Mouse (Mus musculus): ENCODE measurements around the gene Unc5c.

Unc5c gene

DNA sequence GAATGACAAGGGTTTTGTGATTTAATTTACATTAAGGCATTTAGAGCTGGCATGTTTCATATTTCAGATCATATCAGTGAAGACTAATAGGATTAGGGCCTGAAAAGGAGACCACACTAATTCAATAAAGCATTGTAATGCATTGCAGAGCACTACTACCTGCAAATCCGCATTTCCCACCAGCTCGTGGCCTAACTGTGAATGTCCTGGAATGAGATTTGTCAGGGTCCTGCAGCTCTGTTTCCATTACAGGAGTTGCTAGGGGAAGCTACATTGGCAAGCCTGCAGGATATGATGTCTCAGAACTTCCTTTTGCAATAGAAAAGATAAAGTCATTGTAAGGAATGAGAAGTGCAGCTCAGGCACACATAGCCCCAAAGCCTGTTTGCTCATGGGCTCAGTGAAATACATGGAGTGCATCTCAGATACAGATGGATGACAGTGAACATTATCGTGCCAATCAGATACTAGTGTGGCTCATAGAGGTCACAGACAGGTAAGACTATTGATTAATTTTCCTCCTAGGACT lies 236.4 kb downstream of the Unc5c start:
- DNase-seq (ENCODE audit: low read depth, low spot score) = no peak

DNA sequence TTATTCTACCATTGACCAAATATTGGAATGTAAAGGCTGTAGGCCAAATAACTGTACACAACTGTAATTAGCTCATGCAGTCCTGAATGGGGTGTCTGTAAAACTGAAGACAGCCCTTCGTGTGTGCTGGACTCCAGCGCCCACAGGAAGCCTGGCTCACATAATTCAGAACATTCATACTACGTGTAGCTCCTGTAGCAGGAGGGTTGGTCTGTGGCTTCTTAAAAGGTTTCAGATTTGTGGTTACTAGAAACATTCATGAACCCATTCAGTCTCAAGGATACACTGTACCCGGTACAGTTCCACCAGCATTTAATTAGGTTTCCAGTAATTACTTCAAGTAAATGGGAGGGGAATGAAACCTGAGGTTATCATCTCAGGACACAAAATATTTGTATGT lies 246.6 kb downstream of the Unc5c start:
- no peak for DNase-seq (ENCODE audit: low read depth, low spot score)

DNA sequence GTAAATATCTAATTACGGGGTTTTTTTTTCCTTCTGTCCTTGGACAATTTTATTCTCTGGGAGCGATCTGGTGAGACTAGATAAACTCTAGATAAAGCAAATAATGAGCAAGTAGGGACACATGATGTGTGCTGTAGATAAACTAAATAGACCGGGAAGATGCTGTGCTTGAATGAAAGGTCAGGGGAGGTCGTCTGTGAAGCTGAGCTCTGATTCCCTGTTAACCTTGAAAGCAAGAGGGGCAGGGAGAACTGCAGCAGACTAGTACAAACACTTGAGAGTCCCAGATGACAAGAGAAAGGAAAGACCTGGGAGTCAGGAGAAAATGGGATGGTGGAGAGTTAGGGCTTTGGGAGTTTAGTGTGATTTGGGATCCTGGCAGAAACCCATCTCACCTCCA lies 251.4 kb downstream of the Unc5c start:
- DNase-seq (ENCODE audit: low read depth, low spot score) = no peak

DNA sequence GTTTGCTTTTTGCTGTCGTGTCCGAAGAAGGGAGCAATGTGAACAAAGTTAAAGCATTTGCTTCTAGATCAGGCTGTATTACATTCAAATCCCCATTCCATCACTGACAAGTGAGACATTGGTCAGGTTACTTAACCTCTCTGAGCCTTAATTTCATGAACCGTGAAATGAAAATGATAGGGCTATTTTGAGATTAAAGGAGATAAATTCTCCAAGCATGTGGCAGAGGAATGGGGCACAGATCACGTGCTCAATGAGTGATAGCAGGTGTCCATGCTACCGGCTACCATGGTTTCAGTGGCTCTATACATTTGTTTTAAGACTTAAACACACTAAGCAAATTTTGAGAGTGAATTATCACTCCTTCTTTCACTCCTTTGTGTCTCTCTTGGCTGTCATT lies 254.0 kb downstream of the Unc5c start:
- no peak for DNase-seq (ENCODE audit: low read depth, low spot score)

DNA sequence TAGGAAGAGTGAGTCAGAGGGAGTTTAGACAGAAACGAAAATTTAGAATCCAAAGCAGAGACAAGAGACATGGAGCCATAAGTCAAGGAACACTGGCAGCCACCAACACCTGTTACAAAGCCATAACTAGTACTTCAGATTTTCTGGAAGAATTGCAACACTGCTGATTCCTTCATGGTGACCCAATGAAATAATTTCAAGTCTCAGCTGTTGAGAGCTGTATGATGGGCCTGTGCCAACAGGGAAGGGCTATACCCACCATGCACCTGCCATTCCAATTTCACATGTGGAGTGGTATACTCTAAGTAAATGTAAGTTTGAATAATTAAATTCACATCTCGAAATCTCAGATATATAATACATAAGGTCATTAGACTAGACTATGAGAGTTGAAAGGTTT lies 259.5 kb downstream of the Unc5c start:
- DNase-seq (ENCODE audit: low read depth, low spot score) = no peak

DNA sequence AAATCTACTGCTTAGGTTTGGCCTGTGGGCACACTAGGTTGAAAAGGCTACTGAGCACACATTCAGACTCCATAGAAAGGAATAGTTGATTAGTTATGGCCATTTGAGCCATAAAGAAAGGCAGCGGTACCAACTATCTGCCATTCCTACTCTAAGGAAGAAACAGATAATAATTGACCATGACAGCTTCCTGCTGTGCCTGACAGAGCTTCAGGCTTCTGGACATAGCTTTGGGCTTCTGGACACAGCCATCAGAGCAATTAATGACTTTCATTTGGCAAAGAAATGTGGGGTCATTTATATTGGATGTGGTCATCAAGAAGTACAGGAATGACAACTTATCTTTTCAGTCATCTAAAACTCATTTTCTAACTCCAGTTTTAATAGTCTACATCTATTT lies 260.4 kb downstream of the Unc5c start:
- DNase-seq (ENCODE audit: low read depth, low spot score) = no peak

DNA sequence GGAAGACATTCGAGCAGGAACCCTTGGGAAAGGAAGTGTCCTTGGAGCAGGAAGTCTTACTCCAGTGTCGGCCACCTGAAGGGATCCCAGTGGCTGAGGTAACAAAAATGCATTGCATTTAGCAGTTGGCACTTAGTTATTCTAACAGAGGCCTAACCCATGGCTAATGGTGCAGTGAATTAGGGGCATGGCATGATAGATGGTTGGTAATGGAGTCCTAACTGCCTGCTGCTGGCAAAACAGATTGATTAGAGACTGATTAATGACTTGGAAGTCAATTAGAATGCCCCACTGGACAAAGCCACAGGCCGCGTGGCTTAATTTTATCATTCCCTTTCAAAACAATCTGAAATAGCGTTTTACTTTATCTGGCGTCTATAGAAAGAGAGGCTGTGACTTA lies 268.8 kb downstream of the Unc5c start:
- no peak for DNase-seq (ENCODE audit: low read depth, low spot score)

DNA sequence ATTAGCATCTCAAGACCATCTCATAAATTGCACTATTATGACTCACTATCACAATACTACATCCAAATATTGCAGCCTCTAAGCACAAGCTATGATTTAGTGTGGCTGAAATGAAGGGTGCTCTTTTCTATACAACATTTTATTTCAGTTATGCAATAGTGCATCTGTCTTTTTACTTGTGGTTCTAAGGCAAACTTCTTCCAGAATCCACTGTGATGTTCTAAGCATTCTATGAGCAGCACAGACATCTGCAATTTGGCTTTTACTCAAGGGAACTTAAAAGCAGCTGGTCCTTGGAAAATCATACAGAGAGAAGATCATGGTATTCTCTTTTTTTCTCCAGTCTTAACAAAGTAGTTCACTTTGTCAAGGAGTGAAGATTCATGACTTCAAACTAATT lies 270.3 kb downstream of the Unc5c start:
- DNase-seq (ENCODE audit: low read depth, low spot score) = no peak

DNA sequence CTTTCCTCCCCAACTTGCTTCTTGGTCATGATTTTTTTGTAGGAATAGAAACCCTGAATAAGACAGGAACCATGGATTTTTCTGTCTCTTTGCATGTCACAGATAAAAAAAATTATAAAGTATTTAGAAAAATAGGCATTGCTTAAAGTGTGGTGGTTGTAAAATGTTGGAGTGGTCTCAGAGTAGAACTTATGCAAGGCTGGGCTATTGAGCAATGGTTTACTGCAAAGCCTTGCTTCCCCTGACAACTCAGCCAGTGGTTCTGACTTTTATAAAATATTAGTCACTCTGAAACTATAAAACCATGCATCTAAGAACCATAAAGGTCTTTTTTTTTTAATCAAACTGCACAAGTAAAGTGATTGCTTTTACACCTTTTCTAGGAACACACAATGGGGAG lies 280.3 kb downstream of the Unc5c start:
- no peak for DNase-seq (ENCODE audit: low read depth, low spot score)

DNA sequence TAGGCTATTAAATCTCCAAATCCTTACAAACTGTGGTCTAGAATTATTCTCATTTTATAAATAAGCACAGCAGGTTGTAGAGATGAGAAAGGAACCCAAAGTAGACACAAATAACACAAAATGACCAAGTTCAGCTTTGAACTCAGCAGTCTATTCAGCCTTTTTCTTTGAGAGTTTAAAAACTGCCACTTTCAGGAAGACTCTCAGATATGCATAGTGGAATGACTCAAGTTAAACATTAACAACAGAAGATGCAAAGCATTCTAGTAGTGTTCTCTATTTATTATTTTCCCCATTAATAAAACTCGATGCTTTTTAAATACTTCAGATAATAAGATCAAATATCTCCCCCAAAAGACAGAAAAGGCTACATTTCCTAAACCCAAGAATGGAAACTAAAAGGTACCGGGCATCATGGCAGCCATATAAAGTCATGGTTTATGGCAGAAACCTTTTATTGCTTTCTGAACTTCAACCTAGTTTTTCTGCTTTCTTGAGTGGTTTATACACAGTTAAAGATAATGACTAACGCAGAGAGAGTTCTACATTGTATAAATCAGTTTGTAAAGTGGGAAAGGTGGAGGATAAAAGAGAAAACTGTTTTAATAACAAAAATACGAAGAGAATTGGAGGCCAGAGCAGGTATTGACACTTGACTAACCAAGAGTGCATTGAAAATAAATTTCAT lies 283.8 kb downstream of the Unc5c start:
- DNase-seq (ENCODE audit: low read depth, low spot score) = no peak

DNA sequence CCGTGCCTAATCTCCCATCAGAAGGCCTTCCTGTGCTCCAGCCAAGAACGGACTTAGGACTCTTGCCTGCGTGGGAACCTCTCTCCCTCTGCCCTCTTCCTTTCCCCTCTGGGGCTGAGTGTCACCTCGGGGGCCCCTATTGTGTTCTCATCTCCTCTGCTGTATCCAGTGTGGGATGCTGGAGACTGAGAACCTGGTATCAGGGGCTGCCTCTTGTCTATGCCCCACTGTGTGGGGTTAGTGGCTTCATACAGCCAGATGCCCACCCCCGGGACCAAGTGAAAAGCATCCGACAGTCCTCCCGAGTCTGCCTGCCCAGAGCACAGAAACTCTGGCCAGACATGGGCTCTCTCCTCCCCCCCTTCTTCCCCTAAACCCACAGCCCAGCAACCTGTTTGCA lies 287.2 kb downstream of the Unc5c start:
- DNase-seq (ENCODE audit: low read depth, low spot score) = no peak

DNA sequence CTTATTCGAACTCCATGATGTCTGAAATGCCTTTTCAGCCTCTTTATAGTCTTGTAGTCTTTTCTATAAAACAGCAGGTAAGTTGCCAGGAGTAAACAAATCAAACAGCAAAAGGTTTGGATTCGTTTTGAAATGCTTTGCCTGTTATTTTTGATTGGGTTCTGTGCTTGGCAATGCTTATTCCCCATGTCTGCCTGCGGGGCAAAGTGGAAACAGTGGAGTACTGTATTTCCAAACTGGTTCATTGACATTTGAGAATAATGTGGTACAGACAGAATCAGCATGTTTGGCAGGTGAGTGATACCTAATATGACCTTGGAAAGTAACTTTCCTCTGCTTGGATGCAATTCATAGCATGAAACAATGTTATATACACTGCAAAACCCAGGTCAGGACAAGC lies 292.2 kb downstream of the Unc5c start:
- DNase-seq (ENCODE audit: low read depth, low spot score) = no peak

DNA sequence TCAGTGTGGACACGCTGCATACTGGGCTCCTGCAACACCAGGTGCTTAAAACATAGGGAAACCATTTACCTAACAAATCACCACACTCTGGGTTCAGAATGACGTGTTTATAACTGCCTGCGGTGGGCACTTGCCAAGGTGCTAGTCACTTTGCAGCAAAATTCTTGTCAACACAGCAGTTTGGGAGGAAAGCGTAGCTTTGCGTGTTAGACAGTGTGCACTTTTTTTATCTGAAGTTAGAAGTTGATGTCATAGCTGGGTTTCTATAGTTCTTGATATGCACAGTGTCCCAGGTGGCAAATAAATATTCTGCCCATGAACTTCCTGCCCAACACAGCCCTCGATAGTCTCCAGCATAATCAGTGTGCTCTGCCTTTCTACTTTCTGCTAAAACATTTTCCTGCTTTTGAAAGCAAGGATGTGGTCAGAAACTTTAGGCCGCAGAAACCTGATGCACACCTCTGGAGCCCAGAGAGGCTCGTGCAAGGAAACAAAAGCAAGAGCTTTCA lies 313.4 kb downstream of the Unc5c start:
- no peak for DNase-seq (ENCODE audit: low read depth, low spot score)

DNA sequence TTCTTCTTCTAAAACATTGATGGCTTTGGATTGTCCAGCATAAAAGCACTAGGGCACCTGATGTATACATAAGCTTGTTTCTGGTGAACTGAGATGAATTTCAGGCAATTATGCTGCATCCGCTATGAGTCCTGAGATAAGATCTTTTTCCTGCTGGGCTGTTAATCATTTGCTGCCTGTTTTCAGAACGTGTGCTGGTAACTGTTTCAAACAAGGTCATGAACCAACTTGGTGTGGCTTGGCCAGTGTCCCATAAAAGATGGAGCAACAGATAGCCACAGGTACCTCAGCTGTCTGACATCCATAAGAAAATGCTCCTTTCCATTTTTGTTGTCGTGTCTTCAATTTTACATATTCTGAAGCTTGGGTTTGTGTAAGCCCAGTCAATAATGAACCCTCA lies 314.2 kb downstream of the Unc5c start:
- no peak for DNase-seq (ENCODE audit: low read depth, low spot score)

DNA sequence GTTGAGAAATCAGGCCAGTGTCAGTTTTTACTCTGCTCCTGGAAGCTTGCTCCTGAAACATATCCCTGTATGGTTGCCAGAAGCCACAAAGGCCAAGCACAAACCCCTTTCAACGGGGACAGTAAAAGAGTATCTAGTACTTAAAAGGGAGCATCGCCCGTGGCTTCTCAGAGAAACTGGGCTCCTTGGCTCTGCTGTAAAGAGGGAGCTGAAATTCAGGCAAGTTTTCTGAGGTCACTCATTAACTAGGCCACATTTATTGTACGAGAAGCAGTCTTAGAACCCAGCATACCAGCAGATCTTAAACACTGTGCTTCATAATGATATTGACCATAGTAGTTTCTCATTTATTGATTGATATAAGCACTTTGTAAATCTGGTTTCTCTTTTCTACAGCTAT lies 317.5 kb downstream of the Unc5c start:
- DNase-seq (ENCODE audit: low read depth, low spot score) = no peak

DNA sequence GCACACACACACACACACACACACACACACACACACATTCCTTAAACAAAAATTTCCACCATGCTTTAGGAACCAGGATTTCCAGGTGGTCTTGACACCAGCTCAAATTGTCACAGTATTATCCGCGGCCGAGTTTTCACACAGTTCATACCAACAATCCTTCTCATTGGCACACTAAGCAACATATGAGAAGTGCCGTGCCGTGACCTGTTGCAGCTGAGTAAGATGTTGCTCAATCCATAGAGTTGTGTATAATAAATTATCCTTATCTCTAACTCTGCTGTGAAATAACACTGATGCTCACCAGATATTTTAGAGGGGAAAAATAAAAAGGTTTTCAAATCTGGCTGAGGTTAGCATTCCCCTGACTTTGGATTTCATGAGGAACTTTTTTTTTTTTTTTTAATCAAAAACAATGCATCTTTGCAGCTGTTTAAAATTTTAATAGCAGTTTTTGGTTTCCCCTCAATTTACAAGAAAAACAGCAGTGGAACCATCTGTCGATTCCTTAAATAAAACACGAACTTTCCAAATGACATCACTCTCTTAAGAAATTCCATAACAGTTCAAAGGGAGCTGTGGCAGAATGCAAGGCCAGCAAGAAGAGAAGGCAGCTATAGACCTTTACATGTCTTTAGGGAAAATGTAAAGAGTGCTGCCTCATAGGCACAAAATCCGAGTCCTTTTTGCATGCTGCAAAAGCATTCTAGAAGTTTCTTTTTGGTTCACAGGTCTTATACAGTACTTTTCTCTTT lies 326.2 kb downstream of the Unc5c start:
- DNase-seq (ENCODE audit: low read depth, low spot score) = no peak

DNA sequence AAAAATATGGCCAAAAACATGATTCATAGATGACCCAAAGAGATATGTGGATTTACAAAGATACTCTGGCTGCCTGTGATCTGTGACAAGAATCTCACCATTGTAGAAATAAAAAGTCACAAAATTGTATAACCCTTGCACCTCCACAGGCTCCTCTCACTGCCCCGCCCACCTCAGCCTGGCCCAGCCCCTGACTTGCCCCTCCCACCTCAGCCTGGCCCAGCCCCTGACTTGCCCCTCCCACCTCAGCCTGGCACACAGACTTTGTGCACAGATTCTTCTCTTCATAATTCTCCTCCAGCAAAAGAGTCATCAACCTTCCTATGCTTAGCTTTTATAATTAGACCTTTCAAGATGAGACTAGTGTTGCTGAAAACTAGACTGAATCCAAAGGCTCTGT lies 327.1 kb downstream of the Unc5c start:
- no peak for DNase-seq (ENCODE audit: low read depth, low spot score)

DNA sequence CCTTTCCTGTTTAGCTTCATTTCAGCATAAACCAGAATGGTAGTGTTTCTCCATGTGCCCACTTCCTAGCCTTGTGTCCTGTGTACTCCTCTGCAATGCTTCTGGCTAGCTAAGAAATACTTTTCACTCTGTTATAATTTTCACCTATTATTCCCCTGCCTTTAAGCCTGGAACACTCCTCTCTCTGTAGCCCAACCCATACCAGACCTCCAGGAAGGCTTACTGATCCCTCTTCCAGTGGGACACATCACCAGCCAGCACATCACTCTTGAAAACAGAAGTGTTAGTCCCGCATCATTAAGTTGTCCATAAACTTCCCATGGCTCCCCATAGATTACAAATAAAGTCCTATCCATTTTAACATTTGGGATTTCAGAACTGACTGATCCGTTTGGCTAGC lies 328.7 kb downstream of the Unc5c start:
- DNase-seq (ENCODE audit: low read depth, low spot score) = no peak

DNA sequence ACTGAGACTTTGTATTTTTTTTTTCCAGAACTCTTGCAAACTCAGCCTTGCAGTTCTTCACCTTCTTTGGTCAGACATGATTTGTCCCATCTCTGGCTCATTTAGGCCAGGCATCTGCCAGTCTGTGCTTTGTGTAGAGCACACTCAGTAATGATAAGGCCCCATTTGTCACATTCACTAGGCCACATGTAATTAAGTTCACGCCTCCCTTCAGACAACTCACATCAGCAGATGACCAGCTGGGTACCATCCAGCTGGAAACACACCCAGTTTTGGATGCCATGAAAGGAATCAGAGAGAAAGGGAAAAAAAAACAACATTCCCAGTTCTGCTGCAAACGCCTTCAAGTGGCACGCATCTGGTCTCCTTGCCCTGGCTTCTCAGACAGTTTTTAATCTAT lies 329.4 kb downstream of the Unc5c start:
- DNase-seq (ENCODE audit: low read depth, low spot score) = no peak

DNA sequence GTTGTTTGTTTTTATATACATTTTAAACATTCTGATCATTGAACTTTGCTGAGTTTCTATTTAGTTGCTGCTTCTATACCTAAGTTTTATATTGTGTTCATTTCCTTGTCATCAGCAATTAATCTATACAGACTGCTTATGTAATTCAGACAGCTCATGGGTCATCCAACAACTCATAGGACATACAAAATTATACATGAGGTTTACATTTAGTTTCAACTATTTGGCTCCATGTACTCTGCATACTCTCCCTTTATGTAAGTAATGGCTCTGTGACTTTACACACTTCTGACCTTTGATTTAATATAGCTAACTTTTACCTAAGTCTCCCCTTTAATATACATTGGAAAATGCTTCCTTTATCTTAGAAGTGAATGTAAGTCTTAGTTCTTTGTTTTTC lies 332.4 kb downstream of the Unc5c start:
- no peak for DNase-seq (ENCODE audit: low read depth, low spot score)

DNA sequence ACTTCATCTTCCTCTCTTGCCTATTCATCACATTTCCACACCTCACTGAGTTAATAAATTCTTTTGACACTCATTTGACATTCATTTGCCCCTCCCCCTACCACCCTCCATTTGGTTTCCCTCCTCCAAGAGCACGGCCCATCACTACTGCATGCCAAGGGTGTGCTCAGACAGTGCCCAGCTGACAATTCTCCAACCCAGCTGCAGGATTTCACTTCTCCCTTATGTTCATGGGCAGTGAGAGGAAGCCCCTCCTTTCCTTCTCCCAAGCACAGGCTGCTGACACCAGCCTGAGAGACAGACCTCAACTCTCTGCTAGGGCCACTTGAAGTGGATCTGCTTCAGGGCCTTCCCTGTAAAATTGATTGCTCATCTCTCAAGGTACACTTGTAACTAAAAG lies 332.8 kb downstream of the Unc5c start:
- no peak for DNase-seq (ENCODE audit: low read depth, low spot score)

DNA sequence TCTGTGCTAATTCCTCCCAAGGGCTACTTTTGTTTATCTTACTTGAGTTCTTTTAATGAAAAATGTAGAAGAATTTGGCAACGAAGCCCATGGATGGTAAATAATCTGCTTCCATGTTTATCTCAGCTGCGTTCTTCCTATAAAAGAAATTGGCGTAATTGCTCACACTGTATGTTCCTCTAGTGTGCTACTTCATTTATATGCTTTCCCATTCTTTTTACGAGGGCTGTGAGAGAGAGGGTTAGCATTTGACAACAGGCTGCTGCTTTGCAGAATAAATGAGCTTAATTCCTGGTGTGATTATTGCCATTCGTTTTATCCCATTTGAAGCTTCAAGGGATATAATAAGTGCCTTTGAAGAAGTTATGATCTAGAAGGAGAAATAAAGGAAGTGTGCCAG lies 339.1 kb downstream of the Unc5c start:
- no peak for DNase-seq (ENCODE audit: low read depth, low spot score)

DNA sequence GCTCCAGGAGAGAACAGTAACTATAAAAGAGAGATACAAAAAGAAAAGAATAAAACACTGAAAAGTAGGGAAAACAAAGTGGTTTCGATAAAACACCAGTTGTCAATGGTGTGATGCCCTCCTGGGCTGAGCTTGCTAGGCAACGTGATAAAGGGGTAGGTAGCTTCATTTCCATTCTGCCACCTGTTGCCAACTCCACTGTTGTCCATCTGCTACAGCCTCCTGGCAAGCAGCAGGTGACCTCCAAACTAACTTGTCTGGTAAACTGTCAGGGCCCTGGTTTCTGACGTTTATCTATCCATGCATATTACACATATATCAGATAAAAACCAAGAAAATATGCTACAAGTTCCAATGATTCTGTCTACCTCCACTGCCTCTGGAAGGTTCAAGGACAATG lies 344.6 kb downstream of the Unc5c start:
- no peak for DNase-seq (ENCODE audit: low read depth, low spot score)

Data from embryo, embryonic 11.5 days (tissue).